Mouse (Mus musculus) splenic B cell, adult 2 months (primary cell): ENCODE measurements around the gene Fryl.

ENCODE experiments used
- DNase-seq: peaks from one replicate; pipeline ENCODE4 v3.0.0-alpha.2; 2011; ENCODE audit warnings: low read depth, low spot score
- H3K27me3 ChIP-seq: 2 replicates; pipeline ENCODE4 v1.6.1; 2012; ENCODE audit warnings: mild to moderate bottlenecking, low read length, moderate library complexity, mixed read lengths; ENCODE audit not compliant: control insufficient read depth, poor library complexity, insufficient read depth, severe bottlenecking
- H3K36me3 ChIP-seq: 2 replicates; pipeline ENCODE4 v1.6.1; 2012; ENCODE audit warnings: mild to moderate bottlenecking, low read length, moderate library complexity, mixed read lengths; ENCODE audit not compliant: control insufficient read depth, poor library complexity, insufficient read depth, severe bottlenecking

Fryl gene

DNA sequence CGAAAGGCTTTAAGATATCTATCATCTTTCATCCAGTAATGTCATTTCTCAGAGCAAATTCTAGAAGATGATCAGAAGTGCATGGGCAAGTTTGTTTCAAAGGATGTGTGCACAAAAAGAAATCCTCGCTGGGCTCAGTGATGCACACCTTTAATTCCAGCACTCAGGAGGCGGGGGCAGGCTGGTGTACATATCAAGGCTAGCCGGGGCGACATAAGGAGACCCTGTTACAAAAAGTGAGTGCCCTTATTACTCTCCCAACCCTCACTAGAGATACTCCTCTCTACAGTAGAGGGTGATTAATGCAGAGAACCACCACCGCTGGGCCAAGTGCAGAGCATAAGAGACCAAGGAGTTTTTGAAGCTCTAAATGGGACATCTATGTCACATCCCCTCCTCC is 53.9 kb downstream of the Fryl start:
- DNase-seq = no peak
- Histone ChIP-seq H3K36me3 (no peaks in the 10 kb centered on the region), H3K27me3 (no peaks in the 10 kb centered on the region)

DNA sequence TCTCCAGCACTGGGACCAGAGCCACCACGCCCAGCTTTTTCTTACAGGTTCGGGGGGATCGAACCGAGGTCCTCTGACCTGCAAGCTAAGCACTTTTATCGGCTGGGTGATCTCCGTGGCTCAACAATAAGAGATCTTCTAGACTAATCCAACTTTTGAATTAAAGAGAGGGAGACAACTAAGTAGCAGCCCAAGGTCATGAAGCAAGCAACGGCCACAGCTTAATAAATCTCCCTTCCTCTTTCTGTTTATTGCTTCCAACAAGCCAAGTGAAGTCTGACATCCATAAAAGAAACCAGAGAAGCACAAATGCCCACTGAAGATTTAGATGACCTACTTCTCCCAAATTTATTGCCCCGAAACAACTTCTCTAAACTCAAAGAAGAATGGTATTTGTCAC is 54.3 kb downstream of the Fryl start:
- DNase-seq = no peak
- no peaks in the 10 kb centered on the region for H3K36me3 ChIP-seq
- no peaks in the 10 kb centered on the region for H3K27me3 ChIP-seq

DNA sequence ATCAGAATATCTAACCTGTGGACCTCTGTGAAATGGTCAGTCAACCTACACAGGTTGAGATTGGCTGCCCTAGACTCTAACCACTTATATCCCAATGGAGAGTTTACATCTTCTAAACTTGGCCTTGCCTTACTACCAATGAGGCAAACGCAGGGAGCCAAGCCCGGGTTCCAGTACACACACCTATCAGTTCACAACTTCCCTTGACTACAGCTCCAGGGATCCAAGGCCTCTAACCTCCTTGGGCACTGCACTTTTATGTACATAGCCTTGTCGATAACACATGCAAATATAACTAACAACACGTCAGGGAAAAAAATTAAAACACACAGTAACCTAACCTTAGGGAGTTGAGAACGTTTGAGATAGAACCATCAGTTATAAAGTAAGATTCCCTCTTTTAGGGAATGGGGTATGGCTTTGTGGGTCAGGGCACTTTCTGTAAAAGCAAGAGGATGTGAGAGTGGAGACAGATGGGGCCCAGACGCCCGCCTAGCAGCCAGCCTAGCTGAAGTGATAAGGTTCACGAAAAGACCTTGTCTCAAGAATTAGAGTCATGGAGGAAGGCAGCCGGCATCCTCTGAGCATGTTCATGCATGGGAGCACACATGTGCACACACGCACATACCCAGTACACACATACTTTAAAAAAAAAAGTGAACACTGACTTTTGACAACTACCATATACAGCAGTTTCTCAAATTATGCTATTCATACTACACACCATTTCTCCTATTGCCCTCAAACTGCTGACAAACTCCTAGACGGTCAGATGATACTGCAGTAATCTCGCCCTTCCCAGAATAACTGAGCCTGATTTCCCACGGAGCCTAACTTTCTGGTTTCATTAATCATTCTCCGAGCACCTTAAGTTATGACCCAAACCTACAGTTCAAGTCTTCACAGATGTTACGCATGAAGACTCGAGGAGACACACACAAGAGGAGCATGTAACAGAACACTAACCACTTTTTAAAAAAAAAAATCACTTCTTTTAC is 55.7 kb downstream of the Fryl start:
- no peaks in the 10 kb centered on the region for H3K27me3 ChIP-seq
- DNase-seq = peak; percentile 39

DNA sequence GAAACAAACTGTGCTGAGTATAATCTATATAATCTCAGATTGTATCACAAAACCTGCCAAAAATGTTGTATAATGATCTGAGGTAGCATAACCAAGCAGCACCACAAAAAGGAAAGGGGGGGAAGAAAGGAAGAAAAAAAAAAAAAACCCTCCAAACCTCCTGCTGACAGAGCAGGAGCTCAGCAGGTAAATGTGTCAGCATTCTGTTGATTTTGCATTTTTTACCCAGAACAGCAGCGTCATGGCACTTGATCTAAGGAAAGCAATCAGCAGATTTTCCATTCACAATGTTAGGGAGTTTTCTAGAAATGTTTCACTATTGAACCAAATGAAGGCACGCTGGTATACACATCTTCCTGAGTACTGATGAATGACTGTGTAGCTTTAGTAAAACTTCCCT is 56.8 kb downstream of the Fryl start:
- Histone ChIP-seq H3K36me3 (no peaks in the 10 kb centered on the region), H3K27me3 (no peaks in the 10 kb centered on the region)
- DNase-seq = peak; percentile 32

More for the DNA sequence above, 55.7 kb downstream of the Fryl start:
- no peaks in the 10 kb centered on the region for H3K36me3 ChIP-seq

DNA sequence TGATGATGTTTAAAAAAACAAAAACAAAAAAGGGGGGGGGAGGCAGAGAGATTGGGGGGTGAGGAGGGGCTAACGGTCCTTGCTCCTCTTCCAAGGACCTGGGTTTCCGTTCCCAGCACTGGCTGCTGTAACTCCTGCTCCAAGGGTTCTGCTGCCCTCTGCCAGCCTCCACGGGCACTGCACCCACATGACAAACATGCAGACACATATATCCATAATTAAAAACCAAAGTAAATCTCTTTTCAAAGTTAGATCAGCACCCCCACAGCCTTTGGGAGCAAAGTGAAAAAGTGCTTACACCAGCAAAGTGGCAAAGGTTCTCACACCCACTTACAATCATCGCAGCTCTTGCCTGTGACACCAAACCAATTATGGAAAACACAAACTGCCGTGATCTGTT is 57.7 kb downstream of the Fryl start:
- peak; percentile 24 for DNase-seq
- Histone ChIP-seq H3K36me3 (no peaks in the 10 kb centered on the region), H3K27me3 (no peaks in the 10 kb centered on the region)

DNA sequence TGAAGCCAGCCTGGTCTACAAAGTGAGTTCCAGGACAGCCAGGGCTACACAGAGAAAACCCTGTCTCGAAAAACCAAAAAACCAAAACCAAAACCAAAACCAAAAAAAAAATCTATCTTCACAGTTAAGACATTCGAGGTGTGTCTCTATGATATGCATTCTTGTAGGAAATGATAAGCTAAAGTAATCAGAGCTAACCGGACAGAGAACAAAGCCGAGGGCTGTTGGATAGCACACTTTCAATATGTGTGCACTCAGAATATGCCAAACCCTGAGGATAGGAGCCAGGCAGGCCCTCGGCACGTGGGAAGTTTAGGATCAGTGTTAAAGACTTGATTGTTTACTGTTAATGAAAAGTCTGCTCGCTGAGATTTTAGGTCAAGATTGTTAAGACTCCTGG is 58.6 kb downstream of the Fryl start:
- Histone ChIP-seq H3K36me3 (no peaks in the 10 kb centered on the region), H3K27me3 (no peaks in the 10 kb centered on the region)
- DNase-seq = no peak

DNA sequence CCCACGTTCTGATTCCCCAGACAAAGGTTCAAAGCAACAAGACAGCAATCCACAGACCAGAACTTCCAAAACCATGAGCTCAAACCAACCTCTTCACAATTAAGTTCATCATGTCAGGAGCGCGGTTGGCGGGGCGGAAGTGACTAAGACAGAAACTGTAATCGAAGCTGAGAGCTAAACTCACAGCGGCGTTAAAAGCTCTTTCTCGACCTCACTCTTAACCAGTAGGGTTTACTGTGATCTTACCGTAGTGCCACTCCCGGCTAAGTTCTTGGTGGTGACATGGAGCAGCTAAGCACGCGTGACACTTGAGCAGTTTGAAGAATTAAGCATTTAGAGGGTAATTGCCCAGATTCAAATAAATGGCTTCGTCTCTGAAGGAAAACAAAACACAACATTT is 61.7 kb downstream of the Fryl start:
- 0 out of 2 replicates have a peak, but pooled peaks cover 1% of the 10 kb centered on the region for H3K36me3 ChIP-seq
- H3K27me3 ChIP-seq = no peaks in the 10 kb centered on the region
- peak; percentile 25 for DNase-seq

DNA sequence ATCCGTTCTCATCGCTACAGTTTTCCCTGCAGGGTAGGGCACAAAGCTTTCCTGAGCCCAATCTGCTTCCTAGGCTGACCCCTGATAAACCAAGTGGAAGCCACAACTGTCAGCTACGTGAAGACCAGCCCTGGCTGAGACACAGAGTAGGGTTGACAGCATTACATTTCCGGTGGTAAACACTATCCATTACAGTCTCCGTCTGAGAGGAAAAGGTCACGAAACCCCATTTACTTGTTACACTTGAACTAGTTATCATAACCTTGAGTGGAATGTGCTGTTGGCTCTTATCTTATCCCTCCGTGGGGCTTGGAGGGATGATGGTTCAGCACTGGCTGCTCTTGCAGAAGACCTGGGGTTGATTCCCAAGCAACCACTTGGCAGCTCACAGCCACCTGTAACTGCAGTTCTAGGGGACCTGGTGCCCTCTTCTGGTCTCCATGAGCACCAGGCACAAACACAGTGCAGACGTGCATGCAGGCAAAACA is 62.3 kb downstream of the Fryl start:
- H3K36me3 ChIP-seq = 0 out of 2 replicates have a peak, but pooled peaks cover 1% of the 10 kb centered on the region
- DNase-seq = no peak
- no peaks in the 10 kb centered on the region for H3K27me3 ChIP-seq

DNA sequence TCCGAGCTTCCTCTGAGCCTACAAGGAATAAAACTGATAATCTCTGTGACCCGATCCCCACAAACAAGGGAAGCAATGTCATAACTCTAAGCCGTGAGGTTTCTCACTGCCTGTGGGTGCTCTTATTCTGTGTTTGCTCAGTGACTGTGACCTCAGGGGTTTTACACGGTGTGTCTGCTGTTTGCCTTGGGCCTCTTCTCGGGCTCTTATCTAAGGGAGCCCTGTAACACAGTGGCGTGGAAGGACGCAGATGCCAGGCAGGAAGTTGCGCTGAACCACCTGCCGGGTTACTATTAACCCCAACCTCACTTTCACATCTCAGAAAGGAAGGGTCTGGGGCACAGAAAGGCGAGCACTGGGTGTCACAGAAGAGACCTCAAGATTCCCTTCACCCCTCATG is 62.8 kb downstream of the Fryl start:
- DNase-seq = peak; percentile 22
- H3K27me3 ChIP-seq = no peaks in the 10 kb centered on the region
- 0 out of 2 replicates have a peak, but pooled peaks cover 1% of the 10 kb centered on the region for H3K36me3 ChIP-seq

DNA sequence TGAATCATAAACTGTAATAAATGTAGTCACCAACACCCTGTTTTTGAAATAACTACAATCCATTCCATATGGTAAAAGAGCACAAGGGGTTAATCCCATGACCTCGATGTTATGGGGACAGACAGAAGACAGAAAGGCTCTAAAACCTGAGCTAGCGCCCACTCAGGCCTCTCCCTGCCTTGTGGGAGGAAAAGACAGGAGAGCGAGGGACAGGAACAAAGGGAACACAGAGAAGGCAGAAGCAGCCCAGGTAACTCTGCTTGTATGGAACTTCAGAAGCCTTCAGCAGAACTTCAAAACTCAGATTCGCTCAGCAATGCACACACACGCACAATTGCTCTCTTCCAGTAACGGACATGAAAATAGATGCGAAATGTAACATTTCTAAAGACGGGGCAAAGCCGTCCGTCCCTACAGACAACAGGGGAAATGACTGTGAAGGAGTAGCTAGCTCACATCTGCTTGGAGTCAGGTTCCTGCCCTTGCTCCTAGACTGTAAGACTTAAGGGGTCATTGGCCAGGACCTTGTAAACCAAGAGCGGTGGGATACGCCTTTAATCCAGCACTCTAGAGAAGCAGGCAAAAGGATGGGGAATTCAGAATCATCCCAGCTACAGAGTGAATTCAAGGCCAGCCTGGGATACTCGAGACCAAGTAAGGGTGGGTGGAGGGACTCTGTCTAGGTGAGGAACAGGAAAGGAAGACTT is 63.4 kb downstream of the Fryl start:
- DNase-seq = no peak
- Histone ChIP-seq H3K27me3 (no peaks in the 10 kb centered on the region), H3K36me3 (0 out of 2 replicates have a peak, but pooled peaks cover 1% of the 10 kb centered on the region)

DNA sequence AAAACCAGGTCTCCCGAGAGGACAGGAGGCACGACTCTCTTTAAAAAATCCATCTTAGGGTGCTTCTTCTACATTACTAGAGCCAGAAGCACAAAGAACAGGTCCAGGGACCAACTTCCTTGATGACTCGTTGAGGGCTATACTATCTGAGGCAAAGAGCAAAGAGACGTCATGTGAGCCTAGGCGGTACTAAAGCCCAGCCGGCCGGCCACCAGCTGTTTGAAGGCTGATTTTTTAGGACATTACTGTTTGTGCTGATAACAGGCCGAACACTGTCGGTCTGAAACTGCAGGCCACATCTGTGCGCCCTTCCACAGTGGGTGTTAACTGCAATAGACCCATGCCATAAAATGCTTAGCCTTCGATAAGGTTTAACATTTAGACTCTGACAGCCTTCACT is 64.7 kb downstream of the Fryl start:
- DNase-seq = no peak
- 0 out of 2 replicates have a peak, but pooled peaks cover 3% of the 10 kb centered on the region for H3K36me3 ChIP-seq

DNA sequence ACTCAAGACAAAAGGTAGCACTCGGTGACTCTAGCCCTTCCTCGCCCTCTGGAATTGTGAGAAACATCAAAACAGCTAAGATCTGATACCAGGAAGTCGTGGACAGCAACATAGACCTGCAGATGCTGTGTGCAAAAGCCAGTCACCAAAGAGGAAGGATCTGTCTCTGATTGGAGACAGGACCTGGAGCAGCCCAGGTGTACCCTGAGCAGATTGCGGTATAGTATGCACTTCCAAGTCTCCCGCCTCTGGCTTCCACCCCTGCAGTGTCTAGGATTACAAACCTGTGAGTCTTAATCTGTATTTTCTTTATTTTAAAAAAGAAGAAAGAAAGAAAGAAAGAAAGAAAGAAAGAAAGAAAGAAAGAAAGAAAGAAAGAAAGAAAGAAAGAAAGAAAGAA is 66.3 kb downstream of the Fryl start:
- DNase-seq = no peak
- Histone ChIP-seq H3K27me3 (no peaks in the 10 kb centered on the region), H3K36me3 (0 out of 2 replicates have a peak, but pooled peaks cover 3% of the 10 kb centered on the region)

More for the DNA sequence above, 64.7 kb downstream of the Fryl start:
- H3K27me3 ChIP-seq = no peaks in the 10 kb centered on the region

DNA sequence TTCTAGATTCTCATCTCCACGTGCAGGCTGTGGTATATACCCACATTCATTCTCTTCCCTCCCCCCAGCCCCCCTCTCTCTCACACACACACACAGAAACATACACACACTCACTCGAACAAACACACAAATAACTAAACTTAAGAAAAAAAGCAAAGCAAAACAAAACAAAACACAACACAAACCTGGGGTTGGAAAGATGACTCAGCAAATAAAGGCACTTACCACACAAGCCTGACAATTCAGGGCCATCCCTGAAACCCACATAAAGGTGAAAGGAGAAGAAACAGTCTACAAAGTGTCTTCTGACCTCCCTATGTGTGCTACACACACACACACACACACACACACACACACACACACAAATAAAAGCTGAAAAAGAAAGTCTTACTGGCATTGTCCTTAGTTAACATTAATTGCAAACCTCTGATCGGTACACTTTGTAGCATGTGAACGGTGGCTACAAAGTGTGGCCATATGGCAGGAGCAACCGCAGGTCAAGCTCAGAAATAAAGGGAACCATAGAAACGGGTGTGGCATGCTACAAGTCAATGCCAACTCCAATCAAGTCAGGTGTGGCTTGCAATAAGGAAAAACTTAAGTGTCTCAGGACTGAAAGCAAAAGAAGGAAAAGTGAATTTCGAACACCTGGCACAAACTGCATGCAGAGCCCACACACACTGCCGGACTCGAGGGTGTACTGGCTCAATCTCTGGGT is 66.8 kb downstream of the Fryl start:
- Histone ChIP-seq H3K36me3 (0 out of 2 replicates have a peak, but pooled peaks cover 3% of the 10 kb centered on the region), H3K27me3 (no peaks in the 10 kb centered on the region)
- DNase-seq = no peak

DNA sequence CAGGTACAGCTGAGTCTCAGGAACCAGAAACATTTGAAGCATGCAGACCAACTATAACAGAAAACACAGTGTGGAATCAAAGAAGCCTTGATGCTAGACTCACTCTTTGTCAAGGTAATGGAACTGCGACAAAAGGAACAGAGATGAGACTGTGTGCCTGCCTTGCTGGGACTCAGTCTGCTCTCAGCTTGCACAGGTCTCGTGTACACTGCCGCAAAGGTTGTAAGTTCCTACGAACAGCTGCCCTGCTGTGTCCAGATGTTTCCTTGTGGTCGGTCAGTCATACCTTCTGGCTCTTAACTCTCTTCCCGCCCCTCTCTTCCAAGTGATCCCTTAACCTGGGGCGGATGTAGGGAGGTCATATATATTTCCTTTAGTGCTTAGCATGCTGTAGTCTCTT is 67.8 kb downstream of the Fryl start:
- no peak for DNase-seq
- no peaks in the 10 kb centered on the region for H3K27me3 ChIP-seq
- 0 out of 2 replicates have a peak, but pooled peaks cover 3% of the 10 kb centered on the region for H3K36me3 ChIP-seq
